16 mouse cellular contexts compared by ENCODE assay signal in the genomic region with DNA sequence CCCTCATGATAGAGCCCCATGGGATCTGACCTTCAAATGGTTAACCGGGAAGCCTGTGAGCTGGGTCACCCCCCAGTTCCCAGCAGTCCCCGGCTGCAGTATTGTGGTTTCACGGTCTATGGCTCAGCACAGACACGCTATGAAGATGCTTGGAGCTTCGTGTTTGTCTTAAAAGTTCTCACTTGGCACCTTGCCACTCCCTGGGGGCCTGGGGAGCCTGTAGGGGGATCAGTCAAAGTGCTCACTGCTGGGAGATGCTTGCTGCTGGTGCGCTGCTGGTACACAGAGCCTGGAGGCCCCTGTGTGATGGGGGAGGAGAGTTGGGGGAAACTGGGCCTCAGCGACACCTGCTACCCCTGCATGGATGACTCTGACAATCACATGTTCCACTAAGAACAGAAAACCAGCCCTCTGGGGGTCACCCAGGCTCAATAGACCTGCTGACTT. TPM values are rescaled to one million over a fixed set of nuclear protein-coding genes. Genes with fewer than 3 reads are reported as not detected.
DNase-seq lines count a peak whose midpoint lies in the region; ATAC-seq and TF ChIP-seq lines count a peak whose summit lies in the region.
"Had no signal": no experiment of that assay in that cellular context is flagged by ENCODE, and none has a peak within 500 bp of the region (broad histone marks: within the 10 kb centered on the region; RNA-seq: fewer than 3 reads in every experiment).

No protein-coding gene starts in this region.

- H3K27ac ChIP-seq in kidney, embryonic 15.5 days, result no peak overlapping the region
- H3K27ac ChIP-seq: hindbrain, postnatal 0 days had no signal

- H3K36me3 ChIP-seq in kidney, embryonic 15.5 days, result no peaks in the 10 kb centered on the region
- H3K36me3 ChIP-seq in splenic B cell, adult 2 months (ENCODE audit: control insufficient read depth, insufficient read depth, low read length, poor library complexity, severe bottlenecking), result no peaks in the 10 kb centered on the region

- peak; percentile 47 to 55 for DNase-seq in kidney, postnatal 4 days
- peak; percentile 77 to 79 for DNase-seq in B cell, adult 2 months
- DNase-seq in Patski (ENCODE audit: low read depth, low spot score), result peak; percentile 99
- DNase-seq in splenic B cell, adult 2 months (ENCODE audit: low read depth, low spot score), result peak; percentile 70
- DNase-seq in embryo, embryonic 9.5 days (ENCODE audit: extremely low spot score), result no peak
- DNase-seq in frontal cortex, postnatal 10 days (ENCODE audit: low spot score in 2 of 2), result no peak
- no peak for DNase-seq in testis, postnatal 10 days (ENCODE audit: low spot score)
- DNase-seq: adrenal gland, adult 2 months; cerebellum, adult 2 months; lung, adult 18-20 months had no signal

- H3K4me3 ChIP-seq in kidney, embryonic 15.5 days (replicated peaks), result no peak overlapping the region

- POLR2A ChIA-PET in Patski (lab: Charles Lee), result no interaction called here

- H3K9me3 ChIP-seq in kidney, embryonic 15.5 days (replicated peaks), result no peaks in the 10 kb centered on the region

- H3K4me1 ChIP-seq in kidney, embryonic 15.5 days, result peaks cover 66% of the 10 kb centered on the region

- 38% methylated on average over 7 of the region's 7 CpGs for WGBS in kidney, embryonic 15.5 days

- no peak overlapping the region for H3K4me2 ChIP-seq in kidney, embryonic 15.5 days

- in situ Hi-C loops in Patski (cut with MboI; ENCODE audit: low pct_unique_long_range_greater_than_20kb), result loop anchor here (5.0 to 10.0 kb wide), 2 partner anchors 51 to 208 kb away; no protein-coding TSS in a partner anchor

- ATAC-seq in kidney, embryonic 15.5 days (replicated peaks; ENCODE audit: low FRiP score), result no peak
- peak; percentile 61 for ATAC-seq in Patski
- ATAC-seq: hindbrain, postnatal 0 days had no signal

- H3K27me3 ChIP-seq in kidney, embryonic 15.5 days, result peaks cover 26% of the 10 kb centered on the region; the same call in 1 of the 2 replicates
- H3K27me3 ChIP-seq in Patski, result no peaks in the 10 kb centered on the region
- H3K27me3 ChIP-seq in splenic B cell, adult 2 months (ENCODE audit: control insufficient read depth, insufficient read depth, low read length, poor library complexity, severe bottlenecking), result no peaks in the 10 kb centered on the region

- CTCF ChIA-PET in Patski (lab: Charles Lee), result interaction anchor here (0.7 to 1.0 kb wide), 2 partner anchors 38 to 49 kb away, joined by 3 read pairs; no protein-coding TSS in a partner anchor

- H3K9ac ChIP-seq in kidney, embryonic 15.5 days, result no peak overlapping the region

- no peak for TF ChIP-seq CTCF in Patski (IDR thresholded peaks at IDR 0.05)

RNA-seq across cellular contexts. Expression of a gene that starts 2.6 kb away (rescaled TPM):
- 12.7 and 16.9 TPM in 2 replicates for polyA plus RNA-seq in kidney, embryonic 15.5 days (2015; fragmentation: Nextera tagmentation; extraction: Ambion mirVana)
- 8.9 TPM for polyA plus RNA-seq in Patski (2021)

RNA-seq across cellular contexts. Expression of a gene that starts 46.3 kb away (rescaled TPM):
- polyA plus RNA-seq in kidney, embryonic 15.5 days (2015; fragmentation: Nextera tagmentation; extraction: Ambion mirVana), result 0.10 TPM in 1 of 2 replicates, not detected in the other
- polyA plus RNA-seq in Patski (2021), result not detected
- polyA plus RNA-seq: adrenal gland, adult 2 months; forebrain, embryonic 11.5 days; gonadal fat pad, adult 2 months; kidney, embryonic 14.5 days; limb, embryonic 11.5 days had no signal

Comparison
In these comparisons a context has a peak if more than half of its experiments do, and no peak if none do; other contexts are left out.
1. DNase-seq: peak in kidney, postnatal 4 days (2 of 2), B cell, adult 2 months (2 of 2), Patski (single experiment) and splenic B cell, adult 2 months (single experiment); none in embryo, embryonic 9.5 days (single experiment), frontal cortex, postnatal 10 days (0 of 2) and testis, postnatal 10 days (single experiment).